Mouse (Mus musculus): ENCODE results near the gene Epb41. TPM values are rescaled to one million over a fixed set of nuclear protein-coding genes. Genes with fewer than 3 reads are reported as not detected.

Gene Epb41
- total RNA-seq, 4 experiments from 2014 or later, result 44.7 to 57.0 (median 55.7) TPM

- no peak for DNase-seq
These were observed 31.4 kb downstream of the Epb41 start for GRCm38 (mm10) chr4:132043726-132044125.

- no peak for DNase-seq
These were observed 33.4 kb downstream of the Epb41 start for GRCm38 (mm10) chr4:132041471-132042332.

GRCm38 (mm10) chr4:132039975-132040645 lies 35.0 kb downstream of the Epb41 start:
- no peak for DNase-seq

- no peak for DNase-seq
These were observed 35.6 kb downstream of the Epb41 start for GRCm38 (mm10) chr4:132039521-132039920.

- no peak for DNase-seq
These were observed 36.3 kb downstream of the Epb41 start for GRCm38 (mm10) chr4:132038809-132039208.

GRCm38 (mm10) chr4:132037991-132038390 lies 37.1 kb downstream of the Epb41 start:
- DNase-seq, result no peak

- DNase-seq, result no peak
These were observed 38.0 kb downstream of the Epb41 start for GRCm38 (mm10) chr4:132037137-132037536.

- no peak for DNase-seq
These were observed 40.9 kb downstream of the Epb41 start for GRCm38 (mm10) chr4:132034242-132034641.

- no peak for DNase-seq
These were observed 41.9 kb downstream of the Epb41 start for GRCm38 (mm10) chr4:132033183-132033582.

- no peak for DNase-seq
These were observed 45.0 kb downstream of the Epb41 start for GRCm38 (mm10) chr4:132029851-132030741.

- DNase-seq, result no peak
These were observed 47.3 kb downstream of the Epb41 start for GRCm38 (mm10) chr4:132027806-132028205.

GRCm38 (mm10) chr4:132027167-132027566 lies 48.0 kb downstream of the Epb41 start:
- no peak for DNase-seq

GRCm38 (mm10) chr4:132025738-132026527 lies 49.2 kb downstream of the Epb41 start:
- no peak for DNase-seq

- no peak for DNase-seq
These were observed 49.9 kb downstream of the Epb41 start for GRCm38 (mm10) chr4:132025264-132025663.

GRCm38 (mm10) chr4:132023816-132024215 lies 51.3 kb downstream of the Epb41 start:
- DNase-seq, result no peak

GRCm38 (mm10) chr4:132022639-132023038 lies 52.5 kb downstream of the Epb41 start:
- DNase-seq, result no peak

GRCm38 (mm10) chr4:132021883-132022282 lies 53.2 kb downstream of the Epb41 start:
- no peak for DNase-seq

- no peak for DNase-seq
These were observed 56.6 kb downstream of the Epb41 start for GRCm38 (mm10) chr4:132018547-132018946.

GRCm38 (mm10) chr4:132015374-132015773 lies 59.7 kb downstream of the Epb41 start:
- no peak for DNase-seq

GRCm38 (mm10) chr4:132011619-132012018 lies 63.5 kb downstream of the Epb41 start:
- no peak for DNase-seq

GRCm38 (mm10) chr4:132010416-132010815 lies 64.7 kb downstream of the Epb41 start:
- DNase-seq, result no peak

- no peak for DNase-seq
These were observed 66.9 kb downstream of the Epb41 start for GRCm38 (mm10) chr4:132008191-132008590.

Data from adrenal gland, adult 8-10 months (tissue).